Mouse (Mus musculus): ENCODE data around the gene Olfr559. TPM values are rescaled to one million over a fixed set of nuclear protein-coding genes. Genes with fewer than 3 reads are reported as not detected.

Gene Olfr559
- not detected in 2 replicates for polyA plus RNA-seq (2016; fragmentation: Nextera tagmentation; extraction: Ambion mirVana)

- H3K4me3 ChIP-seq: no peak within 1 kb of the TSS
- H3K27me3 ChIP-seq (ENCODE audit: low read depth, poor library complexity, severe bottlenecking): no peaks in the 10 kb centered on the region
- no peaks in the 10 kb centered on the region for H3K4me1 ChIP-seq
- no peaks in the 10 kb centered on the region for H3K36me3 ChIP-seq
- no peaks in the 10 kb centered on the region for H3K9me3 ChIP-seq (replicated peaks)
- DNase-seq (ENCODE audit: low spot score): no peak
- H3K27ac ChIP-seq: no peak within 1 kb of the TSS
These were observed at the start of gene Olfr559 for GRCm38 (mm10) chr7:102727391-102727790. TSS of gene Olfr559 (minus strand) at chr7:102727491.

DNA sequence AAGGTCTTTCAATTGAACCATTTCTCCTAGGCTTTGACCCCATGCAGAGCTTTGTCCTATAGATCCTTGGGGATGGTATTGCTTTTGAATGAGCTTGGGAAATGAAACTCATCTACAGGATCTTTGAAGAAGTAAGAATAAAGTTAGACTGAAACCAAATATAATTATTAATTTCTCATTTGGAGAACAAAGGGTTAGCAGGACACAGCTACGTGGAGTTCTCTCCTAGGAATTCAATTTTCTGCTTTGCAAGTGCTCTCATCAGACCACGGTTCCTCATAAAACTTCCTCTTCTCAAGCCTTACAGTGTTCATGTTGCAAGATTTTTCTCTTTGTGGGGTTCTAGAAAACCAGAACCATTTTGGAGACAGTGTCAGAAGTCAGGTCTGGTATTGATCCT lies 43.6 kb upstream of the Olfr559 start, which contains the start of gene Olfr561:
Gene Olfr561 (plus strand): TSS at position 301 of the 400 bp plus-strand sequence.
- Histone ChIP-seq H3K36me3 (no peaks in the 10 kb centered on the region), H3K27me3 (ENCODE audit: low read depth, poor library complexity, severe bottlenecking) (no peaks in the 10 kb centered on the region), H3K9me3 (replicated peaks) (no peaks in the 10 kb centered on the region), H3K4me3 (no peak within 1 kb of the TSS), H3K27ac (no peak within 1 kb of the TSS), H3K4me1 (no peaks in the 10 kb centered on the region)
- DNase-seq (ENCODE audit: low spot score): no peak
- 93% methylated on average over 2 of the region's 2 CpGs for WGBS

- H3K4me1 ChIP-seq: no peaks in the 10 kb centered on the region
- no peaks in the 10 kb centered on the region for H3K36me3 ChIP-seq
- no peak within 1 kb of the TSS for H3K27ac ChIP-seq
- no peaks in the 10 kb centered on the region for H3K27me3 ChIP-seq (ENCODE audit: low read depth, poor library complexity, severe bottlenecking)
- DNase-seq (ENCODE audit: low spot score): no peak
- WGBS: 78% methylated on average over 4 of the region's 4 CpGs
- no peaks in the 10 kb centered on the region for H3K9me3 ChIP-seq (replicated peaks)
- H3K4me3 ChIP-seq: no peak within 1 kb of the TSS
These were observed 32.0 kb upstream of the Olfr559 start, which contains the start of the genes Olfr560 and Olfr78 for GRCm38 (mm10) chr7:102759266-102759665. TSS of gene Olfr560 (minus strand) at chr7:102759366. TSS of gene Olfr78 (minus strand) at chr7:102759471.

GRCm38 (mm10) chr7:102752086-102752485 lies 24.8 kb upstream of the Olfr559 start:
- no peak for DNase-seq (ENCODE audit: low spot score)
- no peak overlapping the region for H3K27ac ChIP-seq
- no peaks in the 10 kb centered on the region for H3K27me3 ChIP-seq (ENCODE audit: low read depth, poor library complexity, severe bottlenecking)
- WGBS: 23% methylated on average over 1 of the region's 1 CpGs
- H3K4me3 ChIP-seq: no peak overlapping the region
- no peaks in the 10 kb centered on the region for H3K36me3 ChIP-seq
- H3K4me1 ChIP-seq: no peaks in the 10 kb centered on the region
- no peaks in the 10 kb centered on the region for H3K9me3 ChIP-seq (replicated peaks)

- Histone ChIP-seq H3K9me3 (replicated peaks) (no peaks in the 10 kb centered on the region), H3K4me1 (no peaks in the 10 kb centered on the region), H3K4me3 (no peak overlapping the region), H3K36me3 (no peaks in the 10 kb centered on the region), H3K27me3 (ENCODE audit: low read depth, poor library complexity, severe bottlenecking) (no peaks in the 10 kb centered on the region), H3K27ac (no peak overlapping the region)
- DNase-seq (ENCODE audit: low spot score): no peak
- WGBS: 68% methylated on average over 2 of the region's 2 CpGs
These were observed 10.4 kb upstream of the Olfr559 start for GRCm38 (mm10) chr7:102737705-102738104.

GRCm38 (mm10) chr7:102733793-102734192 lies 6.5 kb upstream of the Olfr559 start:
- no peaks in the 10 kb centered on the region for H3K4me1 ChIP-seq
- H3K36me3 ChIP-seq: no peaks in the 10 kb centered on the region
- no peak overlapping the region for H3K4me3 ChIP-seq
- no peaks in the 10 kb centered on the region for H3K9me3 ChIP-seq (replicated peaks)
- no peaks in the 10 kb centered on the region for H3K27me3 ChIP-seq (ENCODE audit: low read depth, poor library complexity, severe bottlenecking)
- 31% methylated on average over 1 of the region's 1 CpGs for WGBS
- no peak for DNase-seq (ENCODE audit: low spot score)
- H3K27ac ChIP-seq: no peak overlapping the region

DNA sequence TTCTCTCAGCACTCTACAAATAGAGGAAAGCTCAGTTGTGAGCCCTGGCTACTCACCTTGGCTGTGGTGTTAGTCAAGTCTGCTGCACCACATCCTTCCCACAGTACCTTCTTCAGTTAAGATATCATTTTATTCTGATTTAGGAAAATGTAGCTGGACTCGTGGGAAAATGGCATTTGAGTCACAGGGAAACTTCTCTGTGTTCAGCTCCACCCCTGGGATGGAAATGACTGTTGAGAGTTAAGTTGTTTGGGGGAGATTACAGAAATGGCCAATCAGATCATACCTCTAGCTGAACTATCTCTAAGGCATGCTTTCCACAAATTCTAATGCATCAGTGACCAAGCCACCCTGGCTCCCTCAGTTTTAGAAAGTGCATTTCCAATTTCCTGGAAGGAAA lies 8.3 kb downstream of the Olfr559 start, which contains the start of gene Olfr33:
Gene Olfr33 (minus strand): TSS at position 101 of the 400 bp plus-strand sequence.
- H3K27ac ChIP-seq: no peak within 1 kb of the TSS
- no peaks in the 10 kb centered on the region for H3K4me1 ChIP-seq
- no peak within 1 kb of the TSS for H3K4me3 ChIP-seq
- no peaks in the 10 kb centered on the region for H3K27me3 ChIP-seq (ENCODE audit: low read depth, poor library complexity, severe bottlenecking)
- no peaks in the 10 kb centered on the region for H3K36me3 ChIP-seq
- H3K9me3 ChIP-seq (replicated peaks): no peaks in the 10 kb centered on the region
- DNase-seq (ENCODE audit: low spot score): no peak
- 58% methylated on average over 1 of the region's 1 CpGs for WGBS

DNA sequence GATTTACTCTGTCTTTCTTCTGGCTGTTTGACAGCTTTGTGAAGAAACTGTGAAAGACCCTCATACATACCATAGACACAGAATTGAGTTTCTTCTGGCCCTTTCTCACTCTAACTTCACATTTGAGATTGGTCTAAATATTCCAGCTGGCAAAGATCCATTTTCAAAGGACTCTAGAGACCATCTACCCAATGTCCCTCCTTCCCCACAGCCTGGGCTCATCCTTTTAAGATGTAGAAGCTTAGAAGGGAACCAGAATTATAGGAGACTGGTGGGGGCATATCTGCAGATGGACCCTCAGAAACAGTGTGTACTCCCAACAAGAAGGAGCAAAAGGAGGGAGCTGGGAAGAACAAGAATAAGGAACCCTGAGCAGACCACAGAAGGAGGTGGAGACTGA lies 25.4 kb downstream of the Olfr559 start, which contains the start of gene Olfr558:
Gene Olfr558 (plus strand): TSS at position 301 of the 400 bp plus-strand sequence.
- no peak for DNase-seq (ENCODE audit: low spot score)
- Histone ChIP-seq H3K4me3 (no peak within 1 kb of the TSS), H3K4me1 (no peaks in the 10 kb centered on the region), H3K36me3 (no peaks in the 10 kb centered on the region), H3K9me3 (replicated peaks) (no peaks in the 10 kb centered on the region), H3K27me3 (ENCODE audit: low read depth, poor library complexity, severe bottlenecking) (no peaks in the 10 kb centered on the region), H3K27ac (no peak within 1 kb of the TSS)

DNA sequence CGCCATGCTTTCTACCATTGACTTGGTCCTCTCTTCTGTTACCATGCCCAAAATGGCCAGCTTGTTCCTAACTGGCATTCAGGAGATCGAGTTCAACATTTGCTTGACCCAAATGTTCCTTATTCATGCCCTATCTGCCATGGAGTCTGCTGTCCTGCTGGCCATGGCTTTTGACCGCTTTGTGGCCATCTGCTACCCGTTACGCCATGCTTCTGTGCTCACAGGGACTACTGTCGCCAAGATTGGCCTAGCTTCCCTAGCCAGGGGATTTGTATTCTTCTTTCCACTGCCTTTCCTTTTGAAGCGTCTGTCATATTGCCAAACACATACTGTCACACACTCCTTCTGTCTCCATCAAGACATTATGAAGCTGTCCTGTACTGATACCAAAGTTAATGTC lies 28.8 kb downstream of the Olfr559 start:
- H3K27ac ChIP-seq: no peak overlapping the region
- no peaks in the 10 kb centered on the region for H3K9me3 ChIP-seq (replicated peaks)
- H3K4me3 ChIP-seq: no peak overlapping the region
- WGBS: 90% methylated on average over 7 of the region's 7 CpGs
- H3K4me1 ChIP-seq: no peaks in the 10 kb centered on the region
- H3K36me3 ChIP-seq: no peaks in the 10 kb centered on the region
- DNase-seq (ENCODE audit: low spot score): no peak
- H3K27me3 ChIP-seq (ENCODE audit: low read depth, poor library complexity, severe bottlenecking): no peaks in the 10 kb centered on the region

DNA sequence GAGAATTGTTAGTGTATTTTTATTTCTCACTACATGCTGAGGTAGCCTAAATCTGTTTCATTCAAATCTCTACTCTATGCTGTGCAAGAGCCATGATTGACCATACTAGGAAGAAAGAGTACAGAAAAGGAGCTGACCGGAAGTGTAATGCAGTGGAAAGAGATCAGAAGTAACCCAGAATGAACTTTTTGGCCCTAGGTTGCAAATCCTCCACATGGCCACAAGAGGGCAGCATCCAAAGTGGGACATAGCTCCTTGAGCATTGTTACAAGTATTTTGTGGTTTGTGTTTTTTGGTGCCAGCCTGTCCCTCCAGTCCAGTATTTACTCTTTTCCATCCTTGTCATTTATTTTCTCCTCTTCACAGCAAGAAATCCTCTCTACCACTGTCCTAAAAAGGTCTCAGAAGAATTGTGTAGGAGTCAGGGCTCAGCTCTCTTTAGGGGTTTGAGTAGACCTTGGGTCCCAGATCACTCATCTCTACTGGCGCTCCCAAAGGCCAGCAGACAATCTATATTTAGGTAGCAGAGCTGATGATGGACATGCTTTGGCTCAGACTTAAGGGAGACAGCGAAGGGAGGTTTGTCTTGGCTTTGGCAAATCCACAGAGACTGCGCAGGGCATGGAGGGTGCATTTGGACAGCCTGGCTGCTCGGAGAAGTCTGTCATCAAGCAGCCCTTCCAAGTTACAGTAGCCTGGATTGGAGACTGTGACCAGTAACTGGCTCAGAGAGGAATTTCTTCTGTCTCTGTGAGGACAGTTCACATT lies 31.7 kb downstream of the Olfr559 start, which contains the start of gene Olfr557:
Gene Olfr557 (plus strand): TSS at position 553 of the 768 bp plus-strand sequence.
- DNase-seq (ENCODE audit: low spot score): peak; percentile 62
- 84% methylated on average over 5 of the region's 5 CpGs for WGBS
- H3K9me3 ChIP-seq (replicated peaks): no peaks in the 10 kb centered on the region
- H3K4me3 ChIP-seq: no peak within 1 kb of the TSS
- H3K36me3 ChIP-seq: no peaks in the 10 kb centered on the region
- H3K27me3 ChIP-seq (ENCODE audit: low read depth, poor library complexity, severe bottlenecking): no peaks in the 10 kb centered on the region
- H3K27ac ChIP-seq: no peak within 1 kb of the TSS
- H3K4me1 ChIP-seq: no peaks in the 10 kb centered on the region

GRCm38 (mm10) chr7:102686944-102687501 lies 40.3 kb downstream of the Olfr559 start, which contains the start of gene Trim68:
TSS of gene Trim68 (minus strand) at chr7:102687327.
- Histone ChIP-seq H3K27ac (peak within 1 kb of the TSS; percentile 90), H3K9me3 (replicated peaks) (no peaks in the 10 kb centered on the region), H3K27me3 (ENCODE audit: low read depth, poor library complexity, severe bottlenecking) (no peaks in the 10 kb centered on the region), H3K4me1 (peaks cover 5% of the 10 kb centered on the region; the same call in 1 of the 2 replicates), H3K36me3 (no peaks in the 10 kb centered on the region), H3K4me3 (peak within 1 kb of the TSS; percentile 69)
- WGBS: under 1% methylated on average over 40 of the region's 40 CpGs
- peak; percentile 91 for DNase-seq (ENCODE audit: low spot score)

DNA sequence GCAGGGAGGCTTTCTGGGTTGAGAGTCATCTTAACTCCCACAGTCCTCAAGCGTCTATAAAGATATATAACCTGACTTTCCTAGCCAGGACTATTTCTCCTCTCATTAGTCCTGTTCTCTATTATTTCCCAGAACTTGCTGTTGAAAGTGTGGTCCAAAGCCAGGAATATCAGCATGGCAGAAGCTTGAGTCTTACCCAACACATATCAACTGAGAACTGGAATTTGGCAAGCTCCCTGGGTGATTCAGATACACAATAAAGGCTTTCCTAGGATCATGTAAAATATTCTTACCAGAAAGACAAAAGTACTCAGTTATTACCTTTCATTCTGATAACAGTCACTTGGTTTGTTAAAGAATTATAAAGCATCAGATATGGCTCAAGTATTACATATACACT lies 45.4 kb downstream of the Olfr559 start:
- no peaks in the 10 kb centered on the region for H3K9me3 ChIP-seq (replicated peaks)
- H3K4me1 ChIP-seq: no peaks in the 10 kb centered on the region
- H3K36me3 ChIP-seq: no peaks in the 10 kb centered on the region
- H3K27me3 ChIP-seq (ENCODE audit: low read depth, poor library complexity, severe bottlenecking): no peaks in the 10 kb centered on the region
- H3K4me3 ChIP-seq: no peak overlapping the region
- WGBS: 96% methylated on average over 1 of the region's 1 CpGs
- DNase-seq (ENCODE audit: low spot score): no peak
- H3K27ac ChIP-seq: no peak overlapping the region

GRCm38 (mm10) chr7:102676225-102676624 lies 51.1 kb downstream of the Olfr559 start:
- no peaks in the 10 kb centered on the region for H3K9me3 ChIP-seq (replicated peaks)
- H3K27me3 ChIP-seq (ENCODE audit: low read depth, poor library complexity, severe bottlenecking): no peaks in the 10 kb centered on the region
- no peak overlapping the region for H3K27ac ChIP-seq
- no peak overlapping the region for H3K4me3 ChIP-seq
- no peaks in the 10 kb centered on the region for H3K4me1 ChIP-seq
- no peaks in the 10 kb centered on the region for H3K36me3 ChIP-seq
- no peak for DNase-seq (ENCODE audit: low spot score)
- WGBS: 90% methylated on average over 2 of the region's 2 CpGs
